Mouse (Mus musculus) naive thymus-derived CD4-positive, alpha-beta T cell, adult 5 months (primary cell): ENCODE results near the gene Zfp981. TPM values are rescaled to one million over a fixed set of nuclear protein-coding genes. Genes with fewer than 3 reads are reported as not detected.

Source experiments
- polyA plus RNA-seq: library from polyadenylated mRNA; unstranded; fragments of 100-300 nt; shearing (Covaris generic); gene quantifications from one replicate; pipeline ENCODE4 v1.2.1, GENCODE M21; 2017

Zfp981 gene
- polyA plus RNA-seq = 0.57 TPM

DNA sequence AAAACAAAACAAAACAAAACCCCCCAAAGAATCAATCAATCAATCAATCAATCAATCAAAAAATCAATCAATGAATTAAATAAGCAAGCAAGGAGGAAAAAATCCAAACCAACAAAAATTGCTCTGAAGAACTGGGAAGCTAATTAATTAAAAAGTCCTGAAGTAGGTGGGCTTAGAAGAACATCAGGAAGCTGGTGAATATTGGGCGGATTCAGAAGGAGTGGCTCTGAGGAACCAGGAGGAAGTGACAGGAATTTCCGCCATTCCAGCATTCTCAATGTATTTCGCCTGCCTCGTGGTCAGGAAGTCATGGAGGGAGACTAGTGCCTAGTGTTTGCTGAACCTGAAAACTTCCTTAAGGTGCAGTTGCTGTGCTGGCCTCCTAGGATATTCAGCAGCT lies at the start of gene Zfp981:
Gene Zfp981 (plus strand): TSS at position 301 of the 400 bp plus-strand sequence.

Other genes starting within 250 kb of the Zfp981 start
- 1.4 TPM for gene Zfp992, start 53.0 kb upstream of the Zfp981 start, polyA plus RNA-seq
- 5.4 TPM for gene Zfp993, start 108.9 kb downstream of the Zfp981 start, polyA plus RNA-seq